Mouse (Mus musculus) thymus, postnatal 25 days (tissue): ENCODE measurements around the gene Ccr10.
"Not testable (repeated sequence)": the region's sequence is repeated elsewhere in the genome, so short reads cannot be mapped to it uniquely, and the experiment has no call there.

Experiments used
- DNase-seq: peaks from one replicate; pipeline ENCODE4 v3.0.0; 2022

Gene Ccr10

GRCm38 (mm10) chr11:101149178-101150105, 25.8 kb downstream of the Ccr10 start:
- DNase-seq = no peak

- DNase-seq = no peak
Measured at GRCm38 (mm10) chr11:101148751-101149150, 26.5 kb downstream of the Ccr10 start.

GRCm38 (mm10) chr11:101146377-101146776, 28.9 kb downstream of the Ccr10 start:
- no peak for DNase-seq

GRCm38 (mm10) chr11:101143338-101144225, 31.7 kb downstream of the Ccr10 start:
- DNase-seq = peak; percentile 74

- DNase-seq = no peak
Measured at GRCm38 (mm10) chr11:101142215-101142967, 32.9 kb downstream of the Ccr10 start.

GRCm38 (mm10) chr11:101141088-101141487, 34.2 kb downstream of the Ccr10 start:
- DNase-seq = no peak

- DNase-seq = no peak
Measured at GRCm38 (mm10) chr11:101140164-101140819, 35.0 kb downstream of the Ccr10 start.

GRCm38 (mm10) chr11:101138536-101139181, 36.6 kb downstream of the Ccr10 start:
- DNase-seq = no peak

GRCm38 (mm10) chr11:101137000-101137399, 38.2 kb downstream of the Ccr10 start:
- no peak for DNase-seq

- DNase-seq = no peak
Measured at GRCm38 (mm10) chr11:101134217-101134865, 40.9 kb downstream of the Ccr10 start.

GRCm38 (mm10) chr11:101133037-101133436, 42.2 kb downstream of the Ccr10 start:
- no peak for DNase-seq

- no peak for DNase-seq
Measured at GRCm38 (mm10) chr11:101131701-101132100, 43.5 kb downstream of the Ccr10 start.

GRCm38 (mm10) chr11:101131187-101131586, 44.1 kb downstream of the Ccr10 start:
- DNase-seq = no peak

- DNase-seq = no peak
Measured at GRCm38 (mm10) chr11:101130056-101130756, 45.0 kb downstream of the Ccr10 start.

GRCm38 (mm10) chr11:101128996-101129577, 46.2 kb downstream of the Ccr10 start:
- no peak for DNase-seq

- peak; percentile 12 for DNase-seq
Measured at GRCm38 (mm10) chr11:101127075-101127474, 48.2 kb downstream of the Ccr10 start.

- DNase-seq = not testable (repeated sequence)
Measured at GRCm38 (mm10) chr11:101125008-101125407, 50.2 kb downstream of the Ccr10 start.

- not testable (repeated sequence) for DNase-seq
Measured at GRCm38 (mm10) chr11:101124494-101124893, 50.7 kb downstream of the Ccr10 start.
